Mouse (Mus musculus): ENCODE data around the gene Maml3.

DNA sequence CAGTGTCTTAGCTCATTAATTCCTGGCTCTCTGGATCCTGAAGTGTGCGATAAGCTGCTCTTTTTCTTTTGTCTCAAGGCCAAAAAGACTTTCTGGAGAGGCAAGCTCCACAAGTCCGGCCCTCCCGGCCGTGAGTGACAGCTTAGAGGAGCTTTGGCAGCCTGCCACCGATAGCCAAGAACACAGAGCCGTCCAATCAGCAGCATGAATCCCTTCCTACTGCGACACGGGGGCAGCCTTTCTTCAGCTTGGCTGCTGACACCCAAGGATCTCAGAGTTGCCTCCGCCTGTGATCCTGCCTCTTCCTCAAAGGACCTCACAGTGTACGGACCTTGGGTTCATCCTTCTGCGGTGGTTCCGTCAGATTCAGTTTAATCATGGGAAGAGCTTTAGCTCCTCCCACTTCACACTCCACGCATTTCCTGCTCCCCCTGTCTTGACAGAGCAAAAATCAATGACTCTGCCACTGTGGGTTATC lies 57.9 kb downstream of the Maml3 start:
- TF ChIP-seq POLR2A (IDR thresholded peaks at IDR 0.05; ENCODE audit: borderline replicate concordance, low read depth, low read length) (no peak), CTCF (IDR thresholded peaks at IDR 0.05; ENCODE audit: low read depth, low read length) (no peak)
